Mouse (Mus musculus) forebrain, embryonic 10.5 days (tissue): ENCODE results near the gene Psapl1. TPM values are rescaled to one million over a fixed set of nuclear protein-coding genes. Genes with fewer than 3 reads are reported as not detected.
A peak's percentile ranks its signal among the peaks of the same experiment; 100 is the strongest.

Experiments used
- DNase-seq: peaks from one replicate; pipeline ENCODE4 v3.0.0-alpha.2; 2017; ENCODE audit warnings: low spot score; ENCODE audit errors: extremely low spot score
- H3K27ac ChIP-seq: fragments of 300-500 bp; sonication (generic); 2 replicates; pipeline ENCODE4 v1.5.1; 2016; ENCODE audit warnings: mild to moderate bottlenecking
- H3K27me3 ChIP-seq: fragments of 300-500 bp; sonication (generic); 2 replicates; pipeline ENCODE4 v1.6.1; 2016; ENCODE audit warnings: mild to moderate bottlenecking; ENCODE audit not compliant: poor library complexity, severe bottlenecking
- H3K36me3 ChIP-seq: fragments of 300-500 bp; sonication (generic); replicated peaks from 2 replicates; pipeline ENCODE4 v1.6.1; 2016; ENCODE audit warnings: mild to moderate bottlenecking, moderate library complexity
- H3K4me1 ChIP-seq: fragments of 300-500 bp; sonication (generic); 2 replicates; pipeline ENCODE4 v1.6.1; 2016
- H3K4me3 ChIP-seq: fragments of 300-500 bp; sonication (generic); 2 replicates; pipeline ENCODE4 v1.5.1; 2016; ENCODE audit warnings: mild to moderate bottlenecking, moderate library complexity
- H3K9me3 ChIP-seq: fragments of 300-500 bp; sonication (generic); 2 replicates; pipeline ENCODE4 v1.6.1; 2016; ENCODE audit warnings: mild to moderate bottlenecking, moderate library complexity
- WGBS: fragments of 180-500 bp; shearing (Covaris S2); methylation state at CpG from one replicate; pipeline ENCODE4 v1.1.7; 2016; 5-methylcytosine and 5-hydroxymethylcytosine counted together
- polyA plus RNA-seq: library from polyadenylated mRNA; unstranded; fragments of >200 nt; fragmentation: Nextera tagmentation; extraction: Ambion mirVana; gene quantifications from 2 replicates; pipeline ENCODE4 v1.2.1, GENCODE M21; 2016

The Psapl1 gene
- 0.10 TPM in 1 of 2 replicates, not detected in the other for polyA plus RNA-seq

GRCm38 (mm10) chr5:36203916-36204315 is at the start of gene Psapl1:
TSS of gene Psapl1 (plus strand) at chr5:36204021.
- H3K4me3 ChIP-seq = no peak within 1 kb of the TSS
- 90% methylated on average over 10 of the region's 10 CpGs for WGBS

DNA sequence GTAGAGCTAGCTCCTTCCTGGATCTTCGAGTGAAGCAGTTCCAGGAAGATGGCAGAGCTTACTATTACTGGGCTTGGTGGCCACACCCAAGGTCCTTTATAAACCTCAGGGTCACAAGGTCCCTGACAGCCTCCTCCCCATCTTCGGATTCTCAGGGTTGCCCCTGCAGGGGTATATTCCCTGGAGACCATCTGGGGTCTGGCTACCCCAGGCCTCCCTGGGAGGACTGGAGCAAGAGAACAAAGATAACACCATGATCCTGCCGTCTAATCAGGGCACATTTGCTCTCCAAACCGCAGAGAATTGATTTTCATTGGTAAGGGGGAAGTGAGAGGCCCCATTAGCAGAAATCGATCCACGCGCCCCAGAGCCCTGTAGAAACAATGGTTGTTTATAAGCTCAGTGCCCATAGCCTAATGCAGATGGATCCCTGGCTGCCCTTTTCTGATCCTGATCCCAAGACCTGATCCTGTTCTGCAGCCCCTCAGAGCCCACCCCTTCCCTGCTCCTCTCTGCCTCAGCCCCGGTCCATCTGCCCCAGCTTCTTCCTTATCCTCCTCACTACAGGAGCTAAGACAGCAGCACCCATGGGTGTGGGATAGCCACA is 48.8 kb upstream of the Psapl1 start:
- DNase-seq = no peak
- no peaks in the 10 kb centered on the region for H3K36me3 ChIP-seq
- H3K27me3 ChIP-seq = no peaks in the 10 kb centered on the region
- peaks cover 34% of the 10 kb centered on the region for H3K4me1 ChIP-seq
- 39% methylated on average over 8 of the region's 8 CpGs for WGBS
- peak overlapping the region; percentile 68 for H3K27ac ChIP-seq
- no peak overlapping the region for H3K4me3 ChIP-seq
- no peaks in the 10 kb centered on the region for H3K9me3 ChIP-seq

More at GRCm38 (mm10) chr5:36203916-36204315, at the start of gene Psapl1:
- Histone ChIP-seq H3K36me3 (no peaks in the 10 kb centered on the region), H3K27ac (no peak within 1 kb of the TSS; the same call in 1 of the 2 replicates), H3K4me1 (no peaks in the 10 kb centered on the region), H3K27me3 (no peaks in the 10 kb centered on the region), H3K9me3 (no peaks in the 10 kb centered on the region)
- no peak for DNase-seq

DNA sequence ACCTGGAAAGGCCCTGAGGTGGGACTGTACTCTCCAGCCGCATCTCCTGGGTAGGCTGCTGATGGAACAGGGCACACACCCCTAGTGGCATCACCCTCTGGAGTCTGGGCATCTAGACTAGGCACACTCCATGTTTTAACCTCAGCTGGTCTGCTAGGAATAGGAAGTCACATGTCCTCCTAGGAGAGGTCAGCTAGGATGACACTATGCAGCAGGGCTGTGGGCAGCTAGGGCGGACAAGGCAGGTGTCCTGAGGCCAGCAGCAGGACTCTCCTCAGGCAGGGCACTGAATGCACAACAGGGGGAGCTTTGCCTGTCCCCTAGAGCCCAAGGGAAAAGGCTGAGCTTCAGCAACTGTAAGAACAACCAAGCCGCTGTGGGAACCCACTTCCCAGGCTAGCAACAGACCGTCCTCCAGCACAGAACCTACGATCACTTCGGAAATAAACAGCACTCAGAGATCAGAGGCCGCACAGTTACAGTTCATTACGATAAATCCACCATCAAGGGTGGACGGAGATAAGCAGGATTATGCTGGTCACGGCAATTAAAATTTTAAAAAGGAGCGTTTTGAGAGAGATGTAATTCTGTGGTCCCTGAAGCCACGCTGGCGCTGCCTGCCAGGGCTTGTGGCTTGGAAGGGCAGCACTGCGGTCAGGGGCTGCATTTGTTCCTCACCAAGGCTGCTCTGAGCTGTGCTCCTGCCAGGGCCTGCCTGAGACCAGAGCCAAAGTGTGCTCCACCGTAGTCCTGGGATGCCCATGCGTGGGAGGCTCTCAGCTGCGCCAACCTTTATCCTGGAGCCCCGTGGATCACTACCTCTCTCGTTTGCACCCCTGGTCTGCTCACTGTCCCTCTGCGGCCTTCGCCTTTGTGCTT is 38.2 kb upstream of the Psapl1 start:
- Histone ChIP-seq H3K27ac (peak overlapping the region; percentile 65; the same call in 1 of the 2 replicates), H3K9me3 (no peaks in the 10 kb centered on the region), H3K4me3 (no peak overlapping the region), H3K4me1 (peaks cover 21% of the 10 kb centered on the region), H3K27me3 (no peaks in the 10 kb centered on the region), H3K36me3 (no peaks in the 10 kb centered on the region)
- no peak for DNase-seq
- WGBS = 85% methylated on average over 21 of the region's 21 CpGs

DNA sequence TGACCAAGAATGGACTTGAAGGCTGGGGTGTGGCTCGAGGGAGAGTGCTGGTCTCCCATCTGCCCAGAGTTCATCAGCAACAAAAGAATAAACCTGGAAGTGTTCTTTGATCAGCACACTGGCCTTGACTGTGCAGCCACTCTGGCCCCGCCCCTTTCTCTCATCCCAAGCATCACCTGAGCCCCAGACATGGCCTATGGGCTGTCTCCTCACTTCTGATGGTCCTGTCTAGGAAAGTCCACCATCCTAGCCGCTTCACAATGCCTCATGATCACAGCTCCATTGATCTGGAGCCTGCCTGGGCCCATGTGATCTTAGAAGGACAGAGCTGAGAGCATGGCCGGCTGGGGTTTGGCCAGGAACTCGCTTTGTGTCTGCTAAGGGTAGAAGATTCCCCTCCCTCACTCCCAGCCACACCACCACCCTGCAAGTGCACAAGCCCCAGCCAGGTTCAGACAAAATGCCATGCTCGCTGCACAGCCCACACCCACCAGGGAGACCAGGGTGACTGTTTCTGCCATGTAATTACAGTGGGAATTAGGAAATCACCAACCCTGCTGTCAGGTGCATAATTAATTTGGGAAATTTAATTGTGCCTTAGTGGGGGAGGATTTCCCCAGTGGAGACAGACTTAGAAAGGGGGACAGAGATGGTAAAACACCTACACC is 37.3 kb upstream of the Psapl1 start:
- no peak for DNase-seq
- H3K27me3 ChIP-seq = no peaks in the 10 kb centered on the region
- H3K9me3 ChIP-seq = no peaks in the 10 kb centered on the region
- peak overlapping the region; percentile 65; the same call in 1 of the 2 replicates for H3K27ac ChIP-seq
- no peaks in the 10 kb centered on the region for H3K36me3 ChIP-seq
- 81% methylated on average over 6 of the region's 6 CpGs for WGBS
- peaks cover 24% of the 10 kb centered on the region for H3K4me1 ChIP-seq
- no peak overlapping the region for H3K4me3 ChIP-seq

DNA sequence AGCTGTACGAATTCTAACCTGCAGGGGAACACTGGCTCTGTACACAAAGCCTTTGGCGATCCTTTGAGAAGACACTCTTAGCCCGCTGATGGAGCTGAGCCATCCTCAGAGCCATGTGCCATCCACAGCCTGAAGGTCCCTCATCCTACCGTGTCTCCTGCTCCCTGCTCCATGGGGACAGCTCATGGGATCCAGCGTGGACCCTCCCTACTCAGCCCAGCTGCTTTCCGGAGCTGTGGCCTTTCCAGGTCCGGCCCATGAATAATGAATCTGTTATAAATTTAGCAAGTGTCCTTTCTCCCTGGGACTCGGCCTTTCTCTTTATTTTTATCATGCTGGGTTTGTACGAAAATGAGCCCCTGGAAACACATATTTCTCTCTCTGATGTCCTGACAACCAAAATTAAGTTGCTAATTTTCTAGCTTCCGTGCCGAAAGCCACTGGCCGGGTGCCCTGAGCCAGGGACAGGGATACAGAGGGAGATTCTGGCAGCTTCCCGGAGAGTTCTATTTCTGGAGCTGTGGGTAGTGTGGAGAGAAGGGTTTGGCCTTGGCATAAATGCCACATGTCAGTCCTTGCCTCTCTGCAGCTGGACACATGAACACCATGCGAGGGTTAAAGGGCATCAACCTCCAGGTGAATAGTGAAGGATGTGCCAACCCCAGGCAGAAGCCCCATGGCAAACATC is 34.7 kb upstream of the Psapl1 start:
- Histone ChIP-seq H3K4me3 (no peak overlapping the region), H3K27me3 (0 out of 2 replicates have a peak, but pooled peaks cover 8% of the 10 kb centered on the region), H3K36me3 (no peaks in the 10 kb centered on the region), H3K4me1 (peaks cover 28% of the 10 kb centered on the region), H3K27ac (peak overlapping the region; percentile 6; the same call in 1 of the 2 replicates), H3K9me3 (no peaks in the 10 kb centered on the region)
- 85% methylated on average over 14 of the region's 14 CpGs for WGBS
- no peak for DNase-seq

DNA sequence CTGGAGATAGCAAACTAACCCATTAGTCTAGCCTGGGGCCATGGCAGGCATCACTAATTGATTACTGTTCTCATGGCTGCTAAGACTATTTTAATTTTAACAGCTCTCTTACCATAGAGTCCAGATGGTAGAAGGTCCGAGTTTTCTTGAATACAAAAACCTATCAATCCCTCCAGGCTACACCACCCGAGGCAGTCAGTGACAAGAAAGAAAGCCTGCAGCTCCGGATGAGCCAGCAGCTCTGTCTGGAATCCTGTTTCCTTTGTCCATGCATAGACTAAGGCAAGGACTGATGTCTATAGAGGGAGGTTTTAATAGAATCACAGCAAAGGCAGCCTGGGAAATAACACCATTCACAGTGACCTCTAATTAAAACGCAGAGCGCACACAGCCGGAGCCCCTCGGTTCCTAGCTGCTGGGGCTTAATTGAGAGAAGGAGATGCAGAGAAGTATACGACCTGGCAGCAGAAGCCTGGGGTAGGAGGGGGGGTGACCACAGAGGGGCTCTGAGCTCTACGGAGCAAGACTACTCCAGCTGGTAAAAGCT is 29.2 kb upstream of the Psapl1 start:
- Histone ChIP-seq H3K36me3 (no peaks in the 10 kb centered on the region), H3K4me3 (peak overlapping the region; percentile 12; the same call in 1 of the 2 replicates), H3K4me1 (peaks cover 29% of the 10 kb centered on the region), H3K27ac (peak overlapping the region; percentile 87), H3K9me3 (no peaks in the 10 kb centered on the region), H3K27me3 (0 out of 2 replicates have a peak, but pooled peaks cover 8% of the 10 kb centered on the region)
- 12% methylated on average over 9 of the region's 9 CpGs for WGBS
- peak; percentile 68 for DNase-seq

- WGBS = 94% methylated on average over 11 of the region's 11 CpGs
- Histone ChIP-seq H3K4me3 (no peak overlapping the region), H3K27me3 (0 out of 2 replicates have a peak, but pooled peaks cover 8% of the 10 kb centered on the region), H3K4me1 (peaks cover 27% of the 10 kb centered on the region), H3K9me3 (no peaks in the 10 kb centered on the region), H3K27ac (no peak overlapping the region; the same call in 1 of the 2 replicates), H3K36me3 (no peaks in the 10 kb centered on the region)
- DNase-seq = no peak
Measured at GRCm38 (mm10) chr5:36176409-36176808, 27.4 kb upstream of the Psapl1 start.

DNA sequence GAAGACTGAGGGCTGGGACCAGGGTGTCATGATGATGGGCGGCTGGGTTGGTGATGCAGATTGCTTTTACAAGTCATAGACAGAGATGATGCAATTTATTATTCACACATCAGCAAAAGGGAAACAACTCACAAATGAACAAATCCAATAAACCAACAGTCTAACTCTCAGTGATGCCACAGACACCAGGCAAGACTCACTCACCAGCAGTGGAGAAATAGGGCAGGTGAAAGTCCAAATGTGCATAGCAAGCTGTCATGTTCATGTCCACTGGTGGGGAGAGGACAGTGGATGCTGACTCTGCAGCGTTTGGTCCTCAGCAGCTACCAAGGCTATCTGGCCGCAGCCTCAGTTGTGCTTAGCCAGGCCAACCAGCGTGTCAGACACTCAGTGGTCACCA is 26.9 kb upstream of the Psapl1 start:
- WGBS = 87% methylated on average over 4 of the region's 4 CpGs
- no peaks in the 10 kb centered on the region for H3K9me3 ChIP-seq
- no peak for DNase-seq
- H3K4me1 ChIP-seq = peaks cover 25% of the 10 kb centered on the region
- H3K27ac ChIP-seq = peak overlapping the region; percentile 5; the same call in 1 of the 2 replicates
- H3K4me3 ChIP-seq = no peak overlapping the region
- 0 out of 2 replicates have a peak, but pooled peaks cover 8% of the 10 kb centered on the region for H3K27me3 ChIP-seq
- no peaks in the 10 kb centered on the region for H3K36me3 ChIP-seq

DNA sequence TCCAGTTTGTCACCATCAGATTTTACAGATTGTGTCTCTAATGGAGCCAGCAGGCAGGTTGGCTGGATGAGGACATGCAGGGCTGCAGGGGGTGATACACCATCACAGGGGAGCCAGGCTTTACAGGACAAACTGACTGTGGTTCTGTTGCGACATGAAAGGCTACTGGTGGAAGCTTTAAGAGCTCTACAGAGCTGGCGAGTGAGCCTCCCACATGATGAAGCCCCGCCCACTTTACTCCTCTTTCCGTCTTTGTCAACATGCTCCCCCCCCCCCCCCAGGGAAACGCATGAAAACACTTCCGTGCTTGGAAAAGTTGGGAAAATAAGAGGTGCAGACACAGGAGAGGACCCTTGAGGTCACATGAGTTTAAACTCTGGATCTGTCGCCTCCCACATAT is 25.6 kb upstream of the Psapl1 start:
- H3K27me3 ChIP-seq = no peaks in the 10 kb centered on the region
- no peak overlapping the region for H3K27ac ChIP-seq
- 71% methylated on average over 7 of the region's 7 CpGs for WGBS
- H3K4me3 ChIP-seq = no peak overlapping the region
- DNase-seq = no peak
- peaks cover 25% of the 10 kb centered on the region for H3K4me1 ChIP-seq
- no peaks in the 10 kb centered on the region for H3K36me3 ChIP-seq
- no peaks in the 10 kb centered on the region for H3K9me3 ChIP-seq

GRCm38 (mm10) chr5:36178785-36179184 is 25.0 kb upstream of the Psapl1 start:
- Histone ChIP-seq H3K9me3 (no peaks in the 10 kb centered on the region), H3K36me3 (no peaks in the 10 kb centered on the region), H3K4me3 (no peak overlapping the region), H3K27ac (no peak overlapping the region), H3K4me1 (peaks cover 25% of the 10 kb centered on the region), H3K27me3 (no peaks in the 10 kb centered on the region)
- WGBS = 89% methylated on average over 3 of the region's 3 CpGs
- DNase-seq = no peak

- Histone ChIP-seq H3K4me3 (no peak overlapping the region), H3K9me3 (no peaks in the 10 kb centered on the region), H3K27ac (no peak overlapping the region), H3K4me1 (peaks cover 16% of the 10 kb centered on the region), H3K27me3 (no peaks in the 10 kb centered on the region), H3K36me3 (no peaks in the 10 kb centered on the region)
- no peak for DNase-seq
- WGBS = 89% methylated on average over 5 of the region's 5 CpGs
Measured at GRCm38 (mm10) chr5:36179708-36180107, 24.1 kb upstream of the Psapl1 start.

DNA sequence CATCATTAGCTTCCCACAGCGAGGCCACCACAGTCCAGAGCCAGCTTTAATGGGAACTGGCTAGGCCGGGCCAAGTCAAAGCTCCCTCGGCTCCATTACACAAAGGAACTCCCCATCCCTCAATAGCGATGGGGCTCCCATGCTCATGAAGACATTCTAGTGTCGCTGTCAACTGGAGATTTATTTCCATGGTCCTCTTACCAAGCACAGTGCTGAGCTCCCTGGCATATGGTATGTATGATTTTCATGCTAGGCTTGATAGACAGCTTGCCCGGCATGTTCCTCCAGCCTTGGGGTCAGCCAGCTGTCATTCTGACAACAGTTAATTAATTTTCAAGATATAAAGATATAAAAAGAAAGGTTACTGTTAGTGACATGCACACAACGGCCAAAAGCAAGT is 21.5 kb upstream of the Psapl1 start:
- no peak for DNase-seq
- H3K9me3 ChIP-seq = no peaks in the 10 kb centered on the region
- H3K27ac ChIP-seq = no peak overlapping the region
- WGBS = 91% methylated on average over 7 of the region's 7 CpGs
- H3K4me1 ChIP-seq = peaks cover 3% of the 10 kb centered on the region; the same call in 1 of the 2 replicates
- H3K27me3 ChIP-seq = no peaks in the 10 kb centered on the region
- H3K4me3 ChIP-seq = no peak overlapping the region
- no peaks in the 10 kb centered on the region for H3K36me3 ChIP-seq
